Mouse (Mus musculus): ENCODE results near the gene Bclaf3.

GRCm38 (mm10) chrX:159591633-159592032, 65.1 kb downstream of the Bclaf3 start:
- peak; percentile 16; the same call in 1 of the 2 replicates for TF ChIP-seq CTCF (IDR thresholded peaks at IDR 0.05; ENCODE audit: low read depth)
- no peak for TF ChIP-seq EP300 (optimal IDR thresholded peaks at IDR 0.05)
